Mouse (Mus musculus) ES-E14 (cell line): ENCODE measurements at regions not wholly inside any gene's neighbourhood (a gene's known extent, or its start where the extent isn't known, plus 50 kb on each side); places are given as distances from the start of the nearest gene placed in this dataset.

Source experiments
- HCFC1 ChIP-seq: IDR thresholded peaks from 2 replicates; pipeline ENCODE4 v1.6.1; 2012; ENCODE audit warnings: low read length, inconsistent platforms, borderline replicate concordance; ENCODE audit not compliant: insufficient read depth
- MAFK ChIP-seq: IDR thresholded peaks from 2 replicates; pipeline ENCODE4 v1.6.1; 2014; ENCODE audit warnings: mild to moderate bottlenecking, low read depth, low read length, inconsistent platforms; ENCODE audit not compliant: insufficient read depth
- ZNF384 ChIP-seq: IDR thresholded peaks from 2 replicates; pipeline ENCODE4 v1.6.1; 2012; ENCODE audit warnings: low read depth, low read length, inconsistent platforms

GRCm38 (mm10) chr6:35705587-35705986 is 165.9 kb upstream of the Mtpn start:
- TF ChIP-seq ZNF384 (no peak), HCFC1 (no peak), MAFK (no peak)
